Mouse (Mus musculus): Measurements from ENCODE around the gene Gtf2f1.
A peak's percentile ranks its signal among the peaks of the same experiment; 100 is the strongest.

The Gtf2f1 gene

GRCm38 (mm10) chr17:57001228-57001627 lies 9.9 kb downstream of the Gtf2f1 start:
- no peak for DNase-seq

GRCm38 (mm10) chr17:56999968-57000609 lies 11.0 kb downstream of the Gtf2f1 start, which contains the start of gene Pspn:
Gene Pspn (minus strand): TSS chr17:57000018.
- no peak for DNase-seq

- DNase-seq, result no peak
Measured at GRCm38 (mm10) chr17:56999414-56999813, 11.7 kb downstream of the Gtf2f1 start.

- peak; percentile 99 for DNase-seq
Measured at GRCm38 (mm10) chr17:56997029-56997667, 13.9 kb downstream of the Gtf2f1 start, which contains the start of gene Alkbh7. Gene Alkbh7 (plus strand): TSS chr17:56997339.

- DNase-seq, result no peak
Measured at GRCm38 (mm10) chr17:56996506-56996905, 14.6 kb downstream of the Gtf2f1 start.

GRCm38 (mm10) chr17:56995046-56995445 lies 16.0 kb downstream of the Gtf2f1 start:
- DNase-seq, result no peak

GRCm38 (mm10) chr17:56990966-56991365 lies 20.1 kb downstream of the Gtf2f1 start:
- DNase-seq, result no peak

- peak; percentile 97 to 98 for DNase-seq
Measured at GRCm38 (mm10) chr17:56990115-56990746, 20.9 kb downstream of the Gtf2f1 start, which contains the start of gene Clpp. Gene Clpp (plus strand): TSS chr17:56990305.

GRCm38 (mm10) chr17:56989467-56990114 lies 21.5 kb downstream of the Gtf2f1 start:
- peak in 1 of 2 experiments; percentile 84 for DNase-seq

GRCm38 (mm10) chr17:56988921-56989430 lies 22.1 kb downstream of the Gtf2f1 start:
- DNase-seq, result no peak

GRCm38 (mm10) chr17:56988441-56988840 lies 22.6 kb downstream of the Gtf2f1 start:
- DNase-seq, result no peak

- no peak for DNase-seq
Measured at GRCm38 (mm10) chr17:56986105-56986805, 24.8 kb downstream of the Gtf2f1 start.

- no peak for DNase-seq
Measured at GRCm38 (mm10) chr17:56985656-56986055, 25.4 kb downstream of the Gtf2f1 start.

- DNase-seq, result no peak
Measured at GRCm38 (mm10) chr17:56984886-56985285, 26.2 kb downstream of the Gtf2f1 start.

- no peak for DNase-seq
Measured at GRCm38 (mm10) chr17:56982013-56982412, 29.1 kb downstream of the Gtf2f1 start, which contains the start of gene Acer1. Gene Acer1 (minus strand): TSS chr17:56982126.

GRCm38 (mm10) chr17:56981049-56981448 lies 30.0 kb downstream of the Gtf2f1 start:
- DNase-seq, result no peak

- no peak for DNase-seq
Measured at GRCm38 (mm10) chr17:56979524-56979923, 31.6 kb downstream of the Gtf2f1 start.

- no peak for DNase-seq
Measured at GRCm38 (mm10) chr17:56976531-56977390, 34.3 kb downstream of the Gtf2f1 start.

- DNase-seq, result no peak
Measured at GRCm38 (mm10) chr17:56975391-56975790, 35.7 kb downstream of the Gtf2f1 start.

GRCm38 (mm10) chr17:56974708-56975240 lies 36.3 kb downstream of the Gtf2f1 start:
- DNase-seq, result no peak

Data from lung, adult 18-20 months (tissue).